Mouse (Mus musculus) lung, embryonic 14.5 days (tissue): ENCODE measurements around the gene Abhd17c. TPM values are rescaled to one million over a fixed set of nuclear protein-coding genes. Genes with fewer than 3 reads are reported as not detected.
A peak's percentile ranks its signal among the peaks of the same experiment; 100 is the strongest.

ENCODE experiments used
- ATAC-seq: fragments of 200-750 bp; cut with Nextera tagmentation; 2 replicates; pipeline ENCODE4 v1.8.0; 2017; ENCODE audit warnings: mild to moderate bottlenecking, moderate TSS enrichment, moderate library complexity; ENCODE audit not compliant: insufficient read depth
- DNase-seq: peaks from one replicate; pipeline ENCODE4 v3.0.0-alpha.2; 2015
- H3K27ac ChIP-seq: fragments of 300-500 bp; sonication (generic); 2 replicates; pipeline ENCODE4 v1.5.1; 2014; ENCODE audit warnings: low read depth, mild to moderate bottlenecking, moderate library complexity
- H3K27me3 ChIP-seq: fragments of 300-500 bp; sonication (generic); 2 replicates; pipeline ENCODE4 v1.6.1; 2014; ENCODE audit warnings: low read length, control low read depth; ENCODE audit not compliant: insufficient read depth
- H3K36me3 ChIP-seq: fragments of 300-500 bp; sonication (generic); 2 replicates; pipeline ENCODE4 v1.6.1; 2014; ENCODE audit warnings: control low read depth; ENCODE audit not compliant: insufficient read depth
- H3K4me1 ChIP-seq: fragments of 300-500 bp; sonication (generic); 2 replicates; pipeline ENCODE4 v1.6.1; 2014; ENCODE audit warnings: antibody characterized with exemption, control low read depth; ENCODE audit not compliant: insufficient read depth
- H3K4me2 ChIP-seq: fragments of 300-500 bp; sonication (generic); 2 replicates; pipeline ENCODE4 v1.6.1; 2014; ENCODE audit warnings: mild to moderate bottlenecking
- H3K4me3 ChIP-seq: fragments of 300-500 bp; sonication (generic); 2 replicates; pipeline ENCODE4 v1.5.1; 2014; ENCODE audit warnings: low read depth, low read length
- H3K9ac ChIP-seq: fragments of 300-500 bp; sonication (generic); 2 replicates; pipeline ENCODE4 v1.6.1; 2014
- H3K9me3 ChIP-seq: fragments of 300-500 bp; sonication (generic); 2 replicates; pipeline ENCODE4 v1.6.1; 2016; ENCODE audit warnings: low read depth, low read length, control low read depth
- CTCF ChIP-seq: IDR thresholded peaks from 2 replicates; pipeline ENCODE4 v1.5.1; 2016; ENCODE audit warnings: antibody characterized with exemption, low read depth
- WGBS: fragments of 180-500 bp; shearing (Covaris S2); extraction: QIAGEN DNeasy Blood & Tissue Kit; methylation state at CpG from one replicate; pipeline ENCODE4 v1.1.7; 2014; 5-methylcytosine and 5-hydroxymethylcytosine counted together
- polyA plus RNA-seq: library from polyadenylated mRNA; unstranded; fragments of >200 nt; fragmentation: Nextera tagmentation; extraction: Ambion mirVana; gene quantifications from 2 replicates; pipeline ENCODE4 v1.2.1, GENCODE M21; 2014

The Abhd17c gene
- polyA plus RNA-seq, 1 experiment from 2014 or later = 87.8 TPM

DNA sequence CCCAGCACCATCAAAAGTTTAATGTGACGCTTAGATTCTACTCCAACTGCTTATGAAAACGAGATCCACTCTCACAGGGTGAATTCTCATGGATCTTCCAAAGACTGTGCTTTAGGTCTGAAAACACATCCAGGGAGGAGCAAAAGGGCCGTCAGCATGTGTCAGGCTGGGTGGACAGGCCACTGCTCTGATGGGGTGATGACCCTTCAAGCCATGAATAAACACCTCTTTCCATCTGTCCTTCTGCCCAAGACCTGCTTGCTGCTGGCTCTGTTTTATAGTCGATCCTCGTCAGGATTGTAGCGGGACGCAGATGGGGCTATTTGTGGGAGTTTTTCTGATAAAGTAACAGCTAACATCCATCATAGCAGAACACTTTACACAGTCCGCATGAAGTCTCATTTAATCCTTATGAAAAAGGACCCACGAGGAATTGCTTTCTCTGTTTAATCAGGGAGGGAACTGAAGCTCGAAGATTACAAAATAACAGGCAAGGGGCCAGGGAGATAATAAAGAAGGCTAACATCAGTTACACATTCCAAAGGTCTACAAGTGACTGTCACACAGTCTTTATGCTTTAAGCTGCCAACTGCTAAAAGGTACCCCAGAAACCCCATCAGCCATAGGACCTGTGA lies 39.9 kb downstream of the Abhd17c start:
- no peaks in the 10 kb centered on the region for H3K27me3 ChIP-seq
- no peak overlapping the region for H3K4me3 ChIP-seq
- TF ChIP-seq CTCF = no peak
- ATAC-seq = peak; percentile 60; the same call in 1 of the 2 replicates
- WGBS = 39% methylated on average over 10 of the region's 10 CpGs
- DNase-seq = peak; percentile 72
- H3K9me3 ChIP-seq = no peaks in the 10 kb centered on the region
- H3K9ac ChIP-seq = no peak overlapping the region
- peaks cover 39% of the 10 kb centered on the region for H3K36me3 ChIP-seq
- peaks cover 7% of the 10 kb centered on the region; the same call in 1 of the 2 replicates for H3K4me1 ChIP-seq
- no peak overlapping the region for H3K4me2 ChIP-seq
- 0 out of 2 replicates have a peak overlapping the region, but pooled peaks have one; percentile 13 for H3K27ac ChIP-seq

DNA sequence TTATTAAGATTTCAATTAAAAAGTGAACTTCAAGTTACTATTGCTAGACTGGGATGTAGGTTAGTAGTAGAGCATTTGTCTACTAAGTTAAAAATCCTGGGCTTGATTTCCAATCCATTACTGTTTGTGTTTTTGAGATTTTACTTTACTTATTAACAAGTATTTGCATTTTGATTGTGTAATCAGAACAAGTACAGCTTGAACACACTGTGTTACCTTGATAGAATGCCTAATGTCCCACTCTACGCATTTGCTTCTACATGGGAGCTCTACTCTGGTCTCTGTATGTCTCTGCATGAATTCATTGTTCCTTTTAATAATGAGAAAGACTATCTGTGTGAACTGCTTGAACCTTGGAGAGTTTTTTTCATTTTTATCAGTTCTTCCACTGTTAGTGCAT lies 44.8 kb downstream of the Abhd17c start:
- ATAC-seq (no peak), DNase-seq (no peak)
- Histone ChIP-seq H3K27me3 (no peaks in the 10 kb centered on the region), H3K4me1 (no peaks in the 10 kb centered on the region; the same call in 1 of the 2 replicates), H3K4me2 (no peak overlapping the region), H3K36me3 (peaks cover 29% of the 10 kb centered on the region), H3K9ac (no peak overlapping the region), H3K4me3 (no peak overlapping the region), H3K27ac (no peak overlapping the region), H3K9me3 (no peaks in the 10 kb centered on the region)
- 100% methylated on average over 1 of the region's 1 CpGs for WGBS
- no peak for TF ChIP-seq CTCF

DNA sequence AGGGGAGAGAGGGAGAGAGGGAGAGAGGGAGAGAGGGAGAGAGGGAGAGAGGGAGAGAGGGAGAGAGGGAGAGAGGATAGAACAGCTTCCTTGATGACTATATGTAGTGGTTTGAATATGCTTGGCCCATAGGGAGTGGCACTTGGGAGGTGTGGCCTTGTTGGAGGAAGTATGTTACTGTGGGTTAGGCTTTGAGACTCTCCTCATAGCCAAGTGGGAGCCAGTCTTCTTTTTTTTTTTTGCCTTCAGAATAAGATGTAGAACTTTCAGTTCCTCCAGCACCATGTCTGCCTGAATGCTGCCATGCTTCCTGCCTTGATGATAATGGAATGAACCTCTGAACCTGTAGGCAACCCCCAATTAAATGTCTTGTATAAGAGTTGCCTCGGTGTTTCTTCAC lies 49.1 kb downstream of the Abhd17c start:
- no peak for TF ChIP-seq CTCF
- H3K27ac ChIP-seq = no peak overlapping the region
- ATAC-seq = no peak
- H3K9ac ChIP-seq = no peak overlapping the region
- H3K4me2 ChIP-seq = no peak overlapping the region
- 86% methylated on average over 1 of the region's 1 CpGs for WGBS
- no peaks in the 10 kb centered on the region for H3K4me1 ChIP-seq
- no peaks in the 10 kb centered on the region for H3K27me3 ChIP-seq
- H3K4me3 ChIP-seq = no peak overlapping the region
- DNase-seq = no peak
- no peaks in the 10 kb centered on the region for H3K9me3 ChIP-seq
- peaks cover 11% of the 10 kb centered on the region; the same call in 1 of the 2 replicates for H3K36me3 ChIP-seq

DNA sequence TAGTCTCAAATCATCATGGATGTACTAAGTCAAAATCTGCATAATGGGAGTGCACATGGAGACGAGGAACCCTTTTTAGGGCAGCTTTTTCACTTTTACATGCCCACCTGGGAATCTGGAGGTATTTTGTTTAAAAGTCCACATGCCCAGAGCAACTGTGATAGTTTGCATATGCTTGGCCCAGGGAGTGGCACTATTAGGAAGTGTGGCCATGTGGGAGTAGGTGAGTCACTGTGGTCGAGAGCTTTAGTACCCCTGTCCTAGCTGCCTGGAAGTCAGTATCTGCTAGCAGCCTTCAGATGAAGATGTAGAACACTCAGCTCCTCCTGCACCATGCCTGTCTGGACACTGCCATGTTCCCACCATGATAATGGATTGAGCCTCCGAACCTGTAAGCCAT lies 51.0 kb downstream of the Abhd17c start:
- Histone ChIP-seq H3K9me3 (no peaks in the 10 kb centered on the region), H3K9ac (no peak overlapping the region), H3K4me1 (no peaks in the 10 kb centered on the region), H3K4me3 (no peak overlapping the region), H3K4me2 (no peak overlapping the region), H3K27me3 (no peaks in the 10 kb centered on the region), H3K36me3 (no peaks in the 10 kb centered on the region), H3K27ac (no peak overlapping the region)
- 82% methylated on average over 3 of the region's 3 CpGs for WGBS
- DNase-seq (no peak), ATAC-seq (no peak)
- TF ChIP-seq CTCF = no peak

DNA sequence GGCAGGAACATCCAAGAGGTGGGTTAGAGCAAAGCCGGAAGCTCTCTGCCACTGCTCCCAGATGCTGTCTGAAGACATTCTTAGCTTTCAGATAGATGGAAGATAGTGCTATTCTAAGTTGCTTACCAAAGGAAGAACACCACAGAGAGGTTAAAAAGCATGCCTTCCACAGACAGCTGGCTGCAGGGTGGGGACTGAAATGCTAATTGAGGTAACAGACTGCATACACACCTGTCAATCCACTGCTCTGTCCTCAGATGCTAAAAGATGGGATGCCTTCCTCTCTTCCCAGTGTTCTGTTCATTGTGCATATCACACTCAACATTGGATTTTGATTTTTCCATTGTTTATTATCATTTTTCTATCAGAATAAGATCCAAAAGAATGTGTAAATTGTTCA lies 53.6 kb downstream of the Abhd17c start:
- H3K27me3 ChIP-seq = no peaks in the 10 kb centered on the region
- DNase-seq (no peak), ATAC-seq (no peak)
- no peak overlapping the region for H3K27ac ChIP-seq
- no peaks in the 10 kb centered on the region for H3K36me3 ChIP-seq
- no peak for TF ChIP-seq CTCF
- H3K9ac ChIP-seq = no peak overlapping the region
- 86% methylated on average over 1 of the region's 1 CpGs for WGBS
- no peaks in the 10 kb centered on the region for H3K9me3 ChIP-seq
- no peak overlapping the region for H3K4me2 ChIP-seq
- H3K4me1 ChIP-seq = no peaks in the 10 kb centered on the region
- no peak overlapping the region for H3K4me3 ChIP-seq

DNA sequence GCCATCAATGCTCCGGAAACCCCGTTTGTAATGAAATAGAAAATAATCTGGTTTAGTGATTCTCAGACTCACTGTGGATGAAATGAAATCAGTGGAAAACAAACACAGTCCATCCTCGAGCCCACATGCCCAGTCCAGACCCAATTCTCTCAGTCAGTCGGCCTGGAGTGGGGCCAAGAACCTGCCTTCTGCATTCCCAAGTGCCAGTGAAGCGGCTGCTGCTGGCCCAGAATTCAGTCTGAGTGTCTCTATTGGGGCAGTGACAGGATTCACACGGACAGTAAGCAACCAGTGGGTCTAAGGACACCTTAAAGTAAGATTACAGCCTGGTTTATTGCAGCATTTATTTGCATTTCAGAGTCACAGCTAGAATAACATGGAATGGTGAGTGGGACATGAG lies 55.2 kb downstream of the Abhd17c start:
- H3K4me1 ChIP-seq = no peaks in the 10 kb centered on the region
- 47% methylated on average over 6 of the region's 6 CpGs for WGBS
- no peak for TF ChIP-seq CTCF
- no peaks in the 10 kb centered on the region for H3K36me3 ChIP-seq
- H3K4me2 ChIP-seq = no peak overlapping the region
- no peak overlapping the region for H3K27ac ChIP-seq
- DNase-seq = peak; percentile 42
- no peaks in the 10 kb centered on the region for H3K27me3 ChIP-seq
- H3K9ac ChIP-seq = no peak overlapping the region
- ATAC-seq = no peak
- H3K4me3 ChIP-seq = no peak overlapping the region
- no peaks in the 10 kb centered on the region for H3K9me3 ChIP-seq

DNA sequence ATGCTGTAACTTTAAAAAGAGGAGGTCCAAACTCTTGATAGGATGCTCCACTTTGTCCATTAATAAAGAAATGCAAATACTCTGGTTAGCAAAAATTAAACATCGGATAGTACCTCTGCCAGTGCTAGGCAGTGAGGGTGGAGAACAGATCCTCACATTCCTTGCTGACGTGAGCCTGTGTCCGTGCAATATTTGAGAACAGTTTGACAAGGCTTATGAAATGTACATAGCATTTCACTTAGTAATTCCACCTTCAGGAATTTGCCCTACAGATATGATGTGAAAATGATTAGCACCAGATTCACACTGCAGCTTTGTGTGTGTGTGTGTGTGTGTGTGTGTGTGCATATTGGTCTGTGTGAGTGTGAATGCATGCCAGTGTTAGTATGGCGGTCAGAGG lies 60.9 kb downstream of the Abhd17c start:
- H3K4me3 ChIP-seq = no peak overlapping the region
- H3K36me3 ChIP-seq = no peaks in the 10 kb centered on the region
- no peak overlapping the region for H3K4me2 ChIP-seq
- peaks cover 5% of the 10 kb centered on the region for H3K27me3 ChIP-seq
- TF ChIP-seq CTCF = no peak
- ATAC-seq (no peak), DNase-seq (no peak)
- H3K9ac ChIP-seq = no peak overlapping the region
- H3K27ac ChIP-seq = no peak overlapping the region
- H3K4me1 ChIP-seq = no peaks in the 10 kb centered on the region
- no peaks in the 10 kb centered on the region for H3K9me3 ChIP-seq
- WGBS = 42% methylated on average over 4 of the region's 4 CpGs
